Mouse (Mus musculus) NIH3T3 (cell line): ENCODE results near the gene Prl3d2.
A peak's percentile ranks its signal among the peaks of the same experiment; 100 is the strongest.
"Not testable (repeated sequence)": the region's sequence is repeated elsewhere in the genome, so short reads cannot be mapped to it uniquely, and the experiment has no call there.

Experiments used
- DNase-seq: peaks from one replicate; pipeline ENCODE4 v3.0.0-alpha.2; 2012; ENCODE audit warnings: low read depth

The Prl3d2 gene

GRCm38 (mm10) chr13:27121398-27121797 lies at the start of gene Prl3d2:
TSS of gene Prl3d2 (plus strand) at chr13:27121698.
- DNase-seq, result not testable (repeated sequence)

DNA sequence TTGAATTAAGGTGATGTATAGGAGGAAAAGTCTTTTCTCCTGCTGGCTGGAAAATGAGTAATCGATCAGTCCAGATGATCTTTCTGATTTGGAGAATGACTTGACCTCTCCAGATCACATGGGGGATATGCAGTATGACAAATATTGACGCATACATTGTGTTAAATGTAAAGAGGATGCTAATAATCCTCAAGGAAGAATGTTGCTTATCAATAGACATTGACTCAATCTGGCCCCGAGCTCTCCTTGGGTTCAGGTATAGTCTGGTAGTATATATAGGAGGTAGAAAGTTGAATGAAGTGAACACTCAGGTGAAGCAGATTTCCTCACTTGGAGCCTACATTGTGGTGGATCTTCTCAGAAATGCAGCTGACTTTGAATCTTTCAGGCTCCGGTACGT lies 27.6 kb upstream of the Prl3d2 start, which contains the start of gene Prl3d1:
Prl3d1 (plus strand) TSS at position 301 of the 400 bp plus-strand sequence.
- DNase-seq, result not testable (repeated sequence)

DNA sequence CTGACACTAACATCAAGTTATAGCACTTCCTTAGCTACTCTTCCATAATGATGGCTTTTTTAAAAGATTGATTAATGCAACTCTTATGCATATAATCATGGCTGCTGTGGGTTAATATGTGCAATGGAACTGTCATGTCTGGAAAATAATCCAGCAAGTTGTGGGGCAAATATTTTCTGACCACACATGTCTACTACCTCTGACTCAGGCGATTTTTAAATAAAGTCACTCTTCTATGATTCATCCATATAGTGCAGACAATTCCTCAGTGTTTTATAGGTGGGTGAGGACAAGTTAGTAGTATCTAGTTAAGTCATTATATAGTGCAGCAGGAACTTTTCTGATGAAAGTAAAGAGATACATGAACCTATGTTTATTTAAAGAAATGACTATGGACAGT lies 26.8 kb downstream of the Prl3d2 start:
- DNase-seq, result peak; percentile 37

- not testable (repeated sequence) for DNase-seq
Measured at GRCm38 (mm10) chr13:27156490-27156889, 35.0 kb downstream of the Prl3d2 start, which contains the start of gene Prl3d3. TSS of gene Prl3d3 (plus strand) at chr13:27156790.
